Mouse (Mus musculus) skeletal muscle tissue, postnatal 0 days (tissue): Measurements from ENCODE around the gene C1ra. TPM values are rescaled to one million over a fixed set of nuclear protein-coding genes. Genes with fewer than 3 reads are reported as not detected.

Experiments used
- polyA plus RNA-seq: library from polyadenylated mRNA; unstranded; fragments of >200 nt; fragmentation: Nextera tagmentation; extraction: Ambion mirVana; gene quantifications from 2 replicates; pipeline ENCODE4 v1.2.1, GENCODE M21; 2015

Gene C1ra
- 11.6 and 13.0 TPM in 2 replicates for polyA plus RNA-seq

DNA sequence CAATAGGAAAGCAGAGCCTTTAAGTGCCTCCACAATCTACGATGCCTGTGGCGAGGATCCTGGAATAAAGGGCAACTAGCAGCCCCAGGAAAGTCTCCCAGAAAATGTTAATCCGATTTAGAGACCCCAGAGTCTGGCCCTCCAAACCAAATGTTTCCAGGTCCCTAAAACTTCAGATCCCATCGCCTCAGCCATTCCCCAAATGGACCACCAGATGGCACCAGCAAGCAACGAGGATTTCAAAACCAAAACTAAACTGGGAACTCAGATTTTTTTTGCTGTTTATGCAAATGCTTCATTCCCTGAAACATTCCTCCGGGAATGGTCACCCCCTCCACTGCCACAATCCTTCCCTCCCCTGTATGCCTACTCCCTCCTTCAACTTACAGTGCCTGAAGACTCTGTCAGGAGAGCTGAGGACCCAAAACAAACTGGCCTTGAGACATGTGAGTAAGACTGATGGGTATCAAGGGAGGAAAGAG lies at the start of gene C1ra:
C1ra (plus strand) TSS at position 51 of the 482 bp plus-strand sequence.

DNA sequence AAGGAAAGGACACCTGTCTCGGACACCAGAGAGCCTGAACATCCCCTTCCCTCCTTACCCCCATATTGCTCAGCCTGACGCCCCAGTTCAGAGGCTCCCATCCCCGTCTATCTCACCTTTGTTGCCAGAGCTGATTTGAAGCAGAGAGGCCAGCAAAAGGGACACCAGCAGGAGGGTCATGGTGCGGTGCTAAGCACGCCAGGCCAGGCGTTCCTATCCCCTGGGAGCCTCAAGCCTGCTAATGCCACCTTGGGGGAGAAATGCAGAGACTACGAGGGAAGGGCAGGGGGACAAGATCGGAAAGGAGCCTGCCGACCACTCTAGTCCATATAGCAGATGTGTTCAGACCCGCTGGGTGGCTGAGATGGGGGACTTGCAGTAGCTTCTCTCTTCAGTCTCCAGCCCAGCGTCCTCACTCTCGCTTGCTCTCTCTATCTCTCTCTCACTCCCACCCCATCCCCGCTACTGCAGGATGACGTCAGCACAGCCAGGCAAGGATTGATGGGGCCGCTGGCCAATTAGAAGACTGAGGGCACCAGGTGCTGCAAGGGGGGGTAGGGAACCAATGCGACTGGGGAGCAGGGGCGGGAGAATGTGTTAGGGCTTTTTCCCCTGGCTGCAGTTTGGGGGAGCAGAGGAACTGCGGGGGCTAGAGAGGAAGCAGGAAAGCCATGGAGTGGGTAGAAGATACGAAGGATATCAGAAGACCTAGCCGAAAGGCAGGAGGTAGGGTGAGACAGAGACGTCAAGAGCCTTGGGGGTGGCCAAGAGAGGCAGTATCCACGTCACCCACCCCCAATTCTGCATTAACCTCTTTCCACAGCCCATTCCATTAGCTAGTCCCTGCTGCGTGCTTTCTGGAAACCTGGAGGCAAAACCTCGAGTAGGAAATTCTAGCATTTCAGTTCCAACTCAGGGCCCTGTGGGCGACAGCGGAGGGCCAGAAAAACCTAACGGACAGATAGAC lies 47.6 kb upstream of the C1ra start, which contains the start of gene Clstn3:
Clstn3 (minus strand) TSS at position 490 of the 967 bp plus-strand sequence.

DNA sequence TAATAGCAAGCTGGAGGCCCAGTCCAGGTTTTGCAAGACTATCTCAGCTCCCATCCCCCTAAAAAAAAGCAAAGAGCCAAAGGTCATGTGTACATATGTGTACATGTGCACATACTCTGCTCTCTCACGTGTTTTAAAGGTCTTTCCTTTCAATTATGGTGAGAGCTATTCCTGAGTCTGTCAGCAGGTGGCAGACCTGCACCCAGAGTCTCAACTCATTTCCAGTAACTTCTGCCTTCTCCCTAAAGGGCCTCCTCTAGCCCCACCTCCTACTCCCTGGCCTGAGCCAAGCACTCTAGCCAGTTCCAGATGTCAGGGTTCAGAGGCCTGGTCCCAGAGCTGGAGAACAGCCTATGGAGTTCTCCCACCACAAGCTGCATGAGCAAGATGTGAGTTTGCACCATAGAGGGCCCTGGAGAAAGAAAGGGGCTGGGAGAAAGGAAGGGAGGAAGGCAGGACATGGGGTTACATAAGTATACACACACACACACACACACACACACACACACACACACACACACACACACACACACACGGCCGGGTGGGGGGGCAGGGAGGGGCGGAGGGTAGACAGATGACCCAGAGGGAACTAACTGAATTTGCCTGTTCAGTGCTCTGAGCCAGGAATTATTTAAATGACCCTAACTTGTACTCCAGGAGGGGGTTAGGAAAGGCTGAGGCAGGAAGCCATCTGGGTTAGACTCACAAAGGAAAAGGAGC lies 19.2 kb upstream of the C1ra start, which contains the start of gene C1rl:
C1rl (plus strand) TSS at position 272 of the 720 bp plus-strand sequence.

DNA sequence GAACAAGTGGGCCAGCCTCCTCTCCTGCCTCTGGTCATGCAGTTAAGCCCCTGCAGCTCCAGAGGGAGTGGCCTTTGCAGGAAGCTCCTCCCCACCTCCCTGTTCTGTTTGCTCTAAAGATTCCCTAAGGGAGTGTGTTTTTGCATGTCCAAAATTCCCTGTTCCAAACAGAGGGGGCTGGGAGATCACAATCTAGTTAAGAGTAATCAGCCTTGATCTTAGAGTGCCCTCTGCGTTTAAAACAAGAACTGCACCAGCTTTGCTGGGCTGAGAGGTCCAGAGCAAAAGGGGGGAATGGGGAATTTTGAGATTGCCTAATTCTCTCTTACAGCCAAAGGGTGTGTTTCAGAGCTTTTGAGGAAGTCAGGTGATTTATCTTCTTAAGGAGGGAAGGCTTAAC lies 30.1 kb downstream of the C1ra start, which contains the start of gene C1s1:
C1s1 (minus strand) TSS at position 76 of the 400 bp plus-strand sequence.

DNA sequence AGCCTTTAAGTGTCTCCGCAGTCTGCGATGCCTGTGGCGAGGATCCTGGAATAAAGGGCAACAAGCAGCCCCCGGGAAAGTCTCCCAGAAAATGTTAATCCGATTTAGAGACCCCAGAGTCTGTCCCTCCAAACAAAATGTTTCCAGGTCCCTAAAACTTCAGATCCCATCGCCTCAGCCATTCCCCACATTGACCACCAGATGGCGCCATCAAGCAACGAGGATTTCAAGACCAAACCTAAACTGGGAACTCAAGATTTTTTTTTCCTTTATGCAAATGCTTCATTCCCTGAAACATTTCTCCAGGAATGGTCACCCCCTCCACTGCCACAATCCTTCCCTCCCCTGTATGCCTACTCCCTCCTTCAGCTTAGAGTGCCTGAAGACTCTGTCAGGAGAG lies 57.8 kb downstream of the C1ra start, which contains the start of gene C1rb:
C1rb (plus strand) TSS at position 269 of the 400 bp plus-strand sequence.

Other genes with a start within 250 kb of the C1ra start
- 3.5 and 5.4 TPM in 2 replicates for gene Cd163, start 207.7 kb upstream of the C1ra start, polyA plus RNA-seq
- 26.6 and 28.5 TPM in 2 replicates for gene Pex5, start 97.3 kb upstream of the C1ra start, polyA plus RNA-seq
- gene Clstn3, start 47.6 kb upstream of the C1ra start, polyA plus RNA-seq: 1.3 and 5.7 TPM in 2 replicates
- 0.90 and 1.4 TPM in 2 replicates for gene C1rl, start 19.3 kb upstream of the C1ra start, polyA plus RNA-seq
- 23.2 and 25.6 TPM in 2 replicates for gene C1s1, start 30.0 kb downstream of the C1ra start, polyA plus RNA-seq
- gene C1rb, start 57.9 kb downstream of the C1ra start, polyA plus RNA-seq: not detected in 2 replicates
- gene C1s2, start 123.7 kb downstream of the C1ra start, polyA plus RNA-seq: 0.12 TPM in 1 of 2 replicates, not detected in the other
- gene Lpcat3, start 150.6 kb downstream of the C1ra start, polyA plus RNA-seq: 70.4 and 70.6 TPM in 2 replicates
- gene Emg1, start 199.8 kb downstream of the C1ra start, polyA plus RNA-seq: 114 and 121 TPM in 2 replicates
- 334 and 346 TPM in 2 replicates for gene Phb2, start 199.9 kb downstream of the C1ra start, polyA plus RNA-seq
- 6.7 and 11.0 TPM in 2 replicates for gene Ptpn6, start 226.3 kb downstream of the C1ra start, polyA plus RNA-seq
- 290 and 323 TPM in 2 replicates for gene Grcc10, start 229.0 kb downstream of the C1ra start, polyA plus RNA-seq
- not detected in 2 replicates for gene Gm45234, start 243.6 kb downstream of the C1ra start, polyA plus RNA-seq
- gene Atn1, start 244.1 kb downstream of the C1ra start, polyA plus RNA-seq: 6.9 TPM in 2 replicates